Mouse (Mus musculus) heart, embryonic 16.5 days (tissue): ENCODE measurements at regions not wholly inside any gene's neighbourhood (a gene's known extent, or its start where the extent isn't known, plus 50 kb on each side); places are given as distances from the start of the nearest gene placed in this dataset.
A peak's percentile ranks its signal among the peaks of the same experiment; 100 is the strongest.

ENCODE experiments used
- ATAC-seq: fragments of 200-750 bp; cut with Nextera tagmentation; replicated peaks from 2 replicates; pipeline ENCODE4 v1.8.0; 2017; ENCODE audit warnings: moderate number of reproducible peaks; ENCODE audit not compliant: insufficient read depth, low FRiP score; ENCODE audit errors: extremely low read depth
- H3K27ac ChIP-seq: fragments of 300-500 bp; sonication (generic); 2 replicates; pipeline ENCODE4 v1.5.1; 2014; ENCODE audit warnings: mild to moderate bottlenecking, low read length, control low read depth, moderate library complexity
- H3K27me3 ChIP-seq: fragments of 300-500 bp; sonication (generic); 2 replicates; pipeline ENCODE4 v1.6.1; 2014; ENCODE audit warnings: low read length, mixed read lengths; ENCODE audit not compliant: control insufficient read depth, insufficient read depth
- H3K36me3 ChIP-seq: fragments of 300-500 bp; sonication (generic); 2 replicates; pipeline ENCODE4 v1.6.1; 2014; ENCODE audit not compliant: control insufficient read depth, insufficient read depth
- H3K4me1 ChIP-seq: fragments of 300-500 bp; sonication (generic); 2 replicates; pipeline ENCODE4 v1.6.1; 2014; ENCODE audit warnings: low read length, mixed read lengths; ENCODE audit not compliant: control insufficient read depth, insufficient read depth
- H3K4me2 ChIP-seq: fragments of 300-500 bp; sonication (generic); 2 replicates; pipeline ENCODE4 v1.6.1; 2014; ENCODE audit warnings: low read depth, mild to moderate bottlenecking, control low read depth, low read length
- H3K4me3 ChIP-seq: fragments of 300-500 bp; sonication (generic); 2 replicates; pipeline ENCODE4 v1.5.1; 2014; ENCODE audit warnings: mild to moderate bottlenecking, control low read depth, low read length
- H3K9ac ChIP-seq: fragments of 300-500 bp; sonication (generic); 2 replicates; pipeline ENCODE4 v1.6.1; 2014; ENCODE audit warnings: low read length, control low read depth
- H3K9me3 ChIP-seq: fragments of 300-500 bp; sonication (generic); replicated peaks from 2 replicates; pipeline ENCODE4 v1.6.1; 2016; ENCODE audit warnings: low read length; ENCODE audit not compliant: control insufficient read depth
- WGBS: fragments of 180-500 bp; shearing (Covaris S2); extraction: QIAGEN DNeasy Blood & Tissue Kit; methylation state at CpG from one replicate; pipeline ENCODE4 v1.1.7; 2014; 5-methylcytosine and 5-hydroxymethylcytosine counted together

GRCm38 (mm10) chr13:101598126-101598485, 169.9 kb downstream of the Pik3r1 start:
- Histone ChIP-seq H3K27ac (no peak overlapping the region), H3K9me3 (no peaks in the 10 kb centered on the region), H3K4me2 (no peak overlapping the region), H3K27me3 (no peaks in the 10 kb centered on the region), H3K4me1 (peaks cover 6% of the 10 kb centered on the region; the same call in 1 of the 2 replicates), H3K36me3 (no peaks in the 10 kb centered on the region), H3K9ac (no peak overlapping the region), H3K4me3 (no peak overlapping the region)
- WGBS: 82% methylated on average over 7 of the region's 7 CpGs
- no peak for ATAC-seq

GRCm38 (mm10) chr13:101597243-101598125, 170.5 kb downstream of the Pik3r1 start:
- ATAC-seq: no peak
- H3K9ac ChIP-seq: no peak overlapping the region
- H3K4me3 ChIP-seq: no peak overlapping the region
- H3K9me3 ChIP-seq: no peaks in the 10 kb centered on the region
- 47% methylated on average over 14 of the region's 14 CpGs for WGBS
- H3K4me2 ChIP-seq: peak overlapping the region; percentile 6; the same call in 1 of the 2 replicates
- no peaks in the 10 kb centered on the region for H3K27me3 ChIP-seq
- no peaks in the 10 kb centered on the region for H3K36me3 ChIP-seq
- H3K27ac ChIP-seq: no peak overlapping the region
- H3K4me1 ChIP-seq: peaks cover 6% of the 10 kb centered on the region; the same call in 1 of the 2 replicates

GRCm38 (mm10) chr13:101594511-101595175, 173.4 kb downstream of the Pik3r1 start:
- no peak overlapping the region for H3K4me2 ChIP-seq
- H3K9ac ChIP-seq: no peak overlapping the region
- H3K4me1 ChIP-seq: peaks cover 3% of the 10 kb centered on the region; the same call in 1 of the 2 replicates
- no peak overlapping the region for H3K4me3 ChIP-seq
- 86% methylated on average over 11 of the region's 11 CpGs for WGBS
- no peak overlapping the region for H3K27ac ChIP-seq
- H3K36me3 ChIP-seq: no peaks in the 10 kb centered on the region
- ATAC-seq: no peak
- H3K9me3 ChIP-seq: no peaks in the 10 kb centered on the region
- H3K27me3 ChIP-seq: no peaks in the 10 kb centered on the region

- H3K27me3 ChIP-seq: no peaks in the 10 kb centered on the region
- no peaks in the 10 kb centered on the region for H3K9me3 ChIP-seq
- no peak for ATAC-seq
- H3K4me3 ChIP-seq: no peak overlapping the region
- no peaks in the 10 kb centered on the region for H3K36me3 ChIP-seq
- no peak overlapping the region for H3K9ac ChIP-seq
- H3K4me2 ChIP-seq: no peak overlapping the region
- peaks cover 2% of the 10 kb centered on the region; the same call in 1 of the 2 replicates for H3K4me1 ChIP-seq
- 78% methylated on average over 1 of the region's 1 CpGs for WGBS
- H3K27ac ChIP-seq: no peak overlapping the region
Measured at GRCm38 (mm10) chr13:101592355-101592754, 175.7 kb downstream of the Pik3r1 start.

- no peak overlapping the region for H3K27ac ChIP-seq
- no peaks in the 10 kb centered on the region for H3K36me3 ChIP-seq
- H3K27me3 ChIP-seq: no peaks in the 10 kb centered on the region
- H3K9me3 ChIP-seq: no peaks in the 10 kb centered on the region
- 76% methylated on average over 8 of the region's 8 CpGs for WGBS
- H3K4me3 ChIP-seq: no peak overlapping the region
- no peaks in the 10 kb centered on the region for H3K4me1 ChIP-seq
- H3K9ac ChIP-seq: no peak overlapping the region
- no peak overlapping the region for H3K4me2 ChIP-seq
- no peak for ATAC-seq
Measured at GRCm38 (mm10) chr13:101588905-101589304, 179.1 kb downstream of the Pik3r1 start.

- no peak for ATAC-seq
- H3K9ac ChIP-seq: no peak overlapping the region
- no peaks in the 10 kb centered on the region for H3K4me1 ChIP-seq
- H3K9me3 ChIP-seq: no peaks in the 10 kb centered on the region
- no peaks in the 10 kb centered on the region for H3K27me3 ChIP-seq
- H3K36me3 ChIP-seq: no peaks in the 10 kb centered on the region
- H3K4me2 ChIP-seq: no peak overlapping the region
- 90% methylated on average over 2 of the region's 2 CpGs for WGBS
- H3K27ac ChIP-seq: no peak overlapping the region
- no peak overlapping the region for H3K4me3 ChIP-seq
Measured at GRCm38 (mm10) chr13:101586787-101587186, 181.2 kb downstream of the Pik3r1 start.

GRCm38 (mm10) chr13:101576481-101576880, 191.5 kb downstream of the Pik3r1 start:
- Histone ChIP-seq H3K9ac (no peak overlapping the region), H3K9me3 (no peaks in the 10 kb centered on the region), H3K36me3 (no peaks in the 10 kb centered on the region), H3K27ac (no peak overlapping the region), H3K27me3 (no peaks in the 10 kb centered on the region), H3K4me1 (peaks cover 3% of the 10 kb centered on the region), H3K4me3 (no peak overlapping the region), H3K4me2 (no peak overlapping the region)
- no peak for ATAC-seq
- 93% methylated on average over 1 of the region's 1 CpGs for WGBS

- ATAC-seq: no peak; the same call in 1 of the 2 replicates
- H3K4me1 ChIP-seq: peaks cover 5% of the 10 kb centered on the region
- H3K36me3 ChIP-seq: no peaks in the 10 kb centered on the region
- H3K9ac ChIP-seq: no peak overlapping the region
- H3K4me3 ChIP-seq: no peak overlapping the region
- no peak overlapping the region for H3K27ac ChIP-seq
- WGBS: 29% methylated on average over 6 of the region's 6 CpGs
- H3K4me2 ChIP-seq: no peak overlapping the region
- no peaks in the 10 kb centered on the region for H3K27me3 ChIP-seq
- no peaks in the 10 kb centered on the region for H3K9me3 ChIP-seq
Measured at GRCm38 (mm10) chr13:101572809-101573590, 195.0 kb downstream of the Pik3r1 start.
